Mouse (Mus musculus) frontal cortex, adult 2 months (tissue): Measurements from ENCODE around the gene Smagp. TPM values are rescaled to one million over a fixed set of nuclear protein-coding genes. Genes with fewer than 3 reads are reported as not detected.

ENCODE experiments used
- DNase-seq, 2 experiments: peaks; one replicate each; pipeline ENCODE4 v3.0.0; 2022; ENCODE audit warnings: low spot score in 1 of 2; ENCODE audit errors: extremely low spot score in 1 of 2
- polyA plus RNA-seq: library from polyadenylated mRNA; depleted of rRNA; stranded (reverse); fragments of >200 nt; gene quantifications from 2 replicates; pipeline ENCODE4 v1.2.3, GENCODE M21; 2012; rRNA removed

The Smagp gene
- polyA plus RNA-seq, 1 experiment: 4.5 TPM

- peak in 1 of 2 experiments; percentile 56 for DNase-seq
Observed at GRCm38 (mm10) chr15:100598883-100599275, 37.9 kb downstream of the Smagp start.

DNA sequence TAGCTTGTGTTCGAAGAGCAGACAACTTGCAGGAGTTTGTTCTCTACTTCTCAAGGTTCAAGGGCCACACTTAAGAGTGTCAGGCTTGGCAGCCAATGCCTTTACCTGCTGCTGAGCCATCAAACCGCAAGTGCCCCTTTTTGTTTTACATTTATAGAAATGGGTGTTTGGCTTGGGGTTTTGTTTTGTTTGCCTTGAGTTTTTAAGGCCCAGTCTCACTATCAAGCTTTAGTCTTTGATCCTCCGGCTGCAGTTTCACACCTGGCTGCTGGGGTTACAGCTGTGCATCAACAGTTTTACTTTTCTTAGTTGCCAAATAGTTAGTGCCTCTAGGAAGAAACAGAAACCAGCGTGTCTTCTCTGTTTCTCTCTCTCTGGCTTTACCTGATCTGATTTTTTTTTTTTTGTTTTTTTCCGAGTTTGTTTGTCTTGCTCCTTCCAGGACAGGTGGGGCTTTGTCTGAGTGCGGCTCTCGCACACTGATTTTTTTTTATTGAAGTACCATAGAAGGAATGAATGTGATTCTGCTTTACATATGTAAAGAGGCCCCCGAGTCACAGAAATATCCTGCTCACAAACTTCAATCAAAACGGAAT lies 38.4 kb downstream of the Smagp start:
- no peak for DNase-seq

DNA sequence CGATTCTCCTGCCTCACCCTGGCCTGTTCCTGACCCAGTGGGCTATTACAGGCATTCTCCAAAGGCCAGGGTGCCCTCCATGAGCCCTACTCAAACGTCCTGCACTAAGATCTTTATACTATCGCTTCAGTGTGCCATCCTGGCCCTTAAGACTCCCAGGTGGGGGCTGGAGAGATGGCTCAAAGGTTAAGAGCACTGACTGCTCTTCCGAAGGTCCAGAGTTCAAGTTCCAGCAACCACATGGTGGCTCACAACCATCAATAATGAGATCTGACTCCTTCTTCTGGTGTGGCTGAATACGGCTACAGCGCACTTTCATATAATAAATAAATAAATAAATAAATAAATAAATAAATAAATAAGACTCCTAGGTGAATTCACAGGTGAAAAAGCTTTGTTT lies 43.9 kb downstream of the Smagp start:
- DNase-seq: no peak

DNA sequence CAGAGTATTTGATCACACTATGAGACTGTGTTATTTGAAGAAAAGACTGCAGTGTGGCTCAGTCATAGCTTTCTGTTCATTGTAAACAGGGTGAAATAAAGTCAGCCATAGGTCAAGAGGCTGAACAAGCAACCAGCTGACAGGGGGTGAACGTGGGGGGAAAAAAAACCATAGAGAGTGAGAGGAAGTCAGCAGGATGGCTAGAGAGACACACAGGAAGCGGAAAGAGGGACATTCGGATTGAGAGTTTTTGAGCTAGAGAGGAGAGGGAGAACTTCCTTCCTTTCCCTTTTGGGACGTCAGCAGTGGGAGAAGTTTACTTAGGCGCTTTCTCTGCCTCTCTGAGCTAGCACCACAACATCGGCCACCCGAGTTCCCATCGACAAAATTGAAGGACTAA lies 46.3 kb downstream of the Smagp start:
- no peak for DNase-seq

- no peak for DNase-seq
Observed at GRCm38 (mm10) chr15:100588297-100588696, 48.4 kb downstream of the Smagp start.

- no peak for DNase-seq
Observed at GRCm38 (mm10) chr15:100587166-100587565, 49.6 kb downstream of the Smagp start.

DNA sequence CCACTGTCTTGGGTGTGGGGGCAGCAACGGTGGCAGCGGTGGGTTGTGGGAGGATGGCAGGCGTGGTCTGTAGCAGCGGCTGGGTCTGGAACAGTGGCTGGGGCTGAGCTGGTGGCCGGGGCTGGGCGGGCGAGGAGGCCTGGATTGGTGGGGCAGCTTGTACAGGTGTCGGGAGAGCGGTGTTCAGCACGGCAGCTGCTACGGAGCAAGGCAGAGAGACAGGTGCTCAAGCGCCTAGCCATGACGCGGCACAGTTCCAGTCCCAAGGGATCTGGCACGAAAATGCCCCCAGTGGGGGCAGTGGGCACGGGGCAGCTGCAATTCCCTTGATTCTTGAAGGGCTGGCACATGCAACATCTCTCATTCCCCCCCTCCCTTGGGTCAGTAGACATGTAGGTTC lies 50.8 kb downstream of the Smagp start:
- DNase-seq: no peak

DNA sequence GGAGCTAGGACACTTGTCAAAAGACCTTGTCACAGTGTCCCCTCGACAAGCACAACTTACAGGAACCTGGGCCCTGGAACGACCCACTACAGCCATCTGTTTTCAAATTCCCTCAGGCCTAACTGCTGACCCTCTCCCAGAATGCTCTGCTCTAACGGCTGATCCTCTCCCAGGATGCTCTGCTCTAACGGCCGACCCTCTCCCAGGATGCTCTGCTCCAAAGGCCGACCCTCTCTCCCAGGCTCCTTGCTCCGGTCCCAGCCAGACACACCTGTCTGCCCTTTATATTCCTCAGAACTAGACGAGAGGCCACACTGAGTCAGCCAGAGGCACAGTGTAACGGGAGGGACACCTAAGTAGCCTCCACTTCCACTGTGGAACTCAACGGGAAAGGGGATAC lies 56.6 kb downstream of the Smagp start:
- DNase-seq: no peak

DNA sequence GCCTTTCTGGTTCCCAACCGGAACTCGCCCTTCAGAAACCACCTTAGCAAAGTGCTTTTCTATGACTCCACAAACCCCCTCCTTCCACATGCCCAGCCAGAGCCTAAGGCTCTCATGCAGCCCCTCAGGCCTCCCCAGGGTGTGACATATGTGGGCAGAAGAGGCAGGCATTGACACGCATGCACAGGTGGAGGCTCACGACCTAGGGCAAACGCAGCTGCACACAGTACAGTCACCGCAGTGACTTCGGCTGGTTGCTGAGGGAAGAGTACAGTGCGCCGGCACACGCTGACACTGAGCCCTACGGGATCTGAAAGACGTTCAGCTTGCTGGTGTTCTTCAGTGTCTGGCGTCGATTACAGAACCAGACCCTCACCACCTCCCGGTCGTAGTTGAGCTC lies 58.8 kb downstream of the Smagp start:
- DNase-seq: no peak

DNA sequence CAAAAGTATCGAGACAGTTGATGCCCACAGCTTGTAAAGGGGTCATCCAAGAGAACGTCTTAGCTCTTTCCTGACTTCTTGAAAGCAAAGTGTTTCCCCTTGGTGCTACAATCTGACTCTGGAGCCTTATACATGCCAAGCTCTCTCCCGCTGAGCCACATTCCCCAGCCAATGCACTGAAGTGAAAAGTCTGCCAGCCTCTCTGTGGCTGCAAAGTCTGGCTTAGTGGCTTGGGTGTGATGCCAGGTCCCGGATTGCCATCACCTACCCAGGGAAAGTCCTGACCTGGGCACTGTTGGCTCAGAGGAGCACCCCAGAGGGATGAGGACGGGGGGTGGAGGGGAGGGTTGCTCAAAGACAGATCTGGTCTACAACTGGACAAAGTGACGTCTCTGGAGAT lies 59.9 kb downstream of the Smagp start:
- DNase-seq: no peak

DNA sequence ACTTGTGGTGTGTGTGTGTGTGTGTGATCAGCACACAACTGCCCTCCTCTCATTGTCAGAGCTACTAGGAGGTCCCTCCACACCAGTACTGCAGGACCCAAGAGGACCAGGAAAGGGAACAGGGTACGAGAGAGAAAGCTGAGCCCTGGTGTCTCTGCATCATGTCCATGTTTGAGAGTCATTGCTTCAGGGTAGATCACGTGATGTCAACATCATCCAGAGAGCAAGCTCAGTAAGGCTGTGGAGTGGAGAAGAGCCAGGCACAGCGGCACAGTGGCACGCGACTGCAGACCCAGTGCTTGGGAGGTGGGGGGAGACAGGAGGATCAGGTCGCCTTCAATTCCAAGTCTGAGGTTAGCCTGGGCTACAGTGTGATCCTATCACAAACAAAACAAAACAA lies 60.3 kb downstream of the Smagp start:
- no peak for DNase-seq

- DNase-seq: no peak
Observed at GRCm38 (mm10) chr15:100575366-100575765, 61.4 kb downstream of the Smagp start.

DNA sequence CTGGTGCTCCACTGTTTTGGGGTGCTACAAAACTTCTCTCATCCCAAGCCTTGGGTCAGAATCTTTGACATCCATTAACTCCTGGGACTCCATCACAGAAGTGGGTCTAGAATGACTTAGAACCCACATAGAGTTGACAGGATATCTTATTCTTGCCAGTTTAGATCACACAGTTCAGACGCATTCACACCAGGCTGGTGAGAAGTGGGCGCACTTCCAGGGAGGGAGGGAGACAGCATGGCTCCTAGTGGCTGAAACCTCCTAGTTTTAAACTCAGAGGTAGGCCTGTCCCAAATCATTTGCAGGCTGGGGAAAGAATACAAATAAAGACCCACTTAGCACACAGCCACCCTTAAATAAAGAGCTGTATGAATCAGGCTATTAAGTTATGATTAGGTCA lies 62.4 kb downstream of the Smagp start:
- DNase-seq: no peak

- no peak for DNase-seq
Observed at GRCm38 (mm10) chr15:100573946-100574345, 62.8 kb downstream of the Smagp start.

Other genes starting within 250 kb of the Smagp start
- 0.06 TPM in 1 of 2 replicates, not detected in the other for gene Gm5475, start 214.8 kb downstream of the Smagp start, polyA plus RNA-seq
- 47.1 and 47.7 TPM in 2 replicates for gene Slc11a2, start 211.9 kb downstream of the Smagp start, polyA plus RNA-seq
- gene Letmd1, start 167.9 kb downstream of the Smagp start, polyA plus RNA-seq: 92.5 and 101 TPM in 2 replicates
- gene Csrnp2, start 141.5 kb downstream of the Smagp start, polyA plus RNA-seq: 23.9 and 24.1 TPM in 2 replicates
- gene Tfcp2, start 84.9 kb downstream of the Smagp start, polyA plus RNA-seq: 20.8 and 22.3 TPM in 2 replicates
- 101 and 105 TPM in 2 replicates for gene Pou6f1, start 37.0 kb downstream of the Smagp start, polyA plus RNA-seq
- gene Dazap2, start 21.6 kb downstream of the Smagp start, polyA plus RNA-seq: 210 and 220 TPM in 2 replicates
- 7.1 and 8.2 TPM in 2 replicates for gene Bin2, start 32.6 kb upstream of the Smagp start, polyA plus RNA-seq
- 6.7 and 6.9 TPM in 2 replicates for gene Cela1, start 51.0 kb upstream of the Smagp start, polyA plus RNA-seq
- 3.6 and 3.8 TPM in 2 replicates for gene Galnt6, start 92.4 kb upstream of the Smagp start, polyA plus RNA-seq
- gene Slc4a8, start 124.8 kb upstream of the Smagp start, polyA plus RNA-seq: 31.1 and 35.4 TPM in 2 replicates
- gene Scn8a, start 232.9 kb upstream of the Smagp start, polyA plus RNA-seq: 81.3 and 89.0 TPM in 2 replicates